Mouse (Mus musculus) kidney, embryonic 14.5 days (tissue): ENCODE measurements around the gene Gm10842. TPM values are rescaled to one million over a fixed set of nuclear protein-coding genes. Genes with fewer than 3 reads are reported as not detected.

ENCODE experiments used
- ATAC-seq: fragments of 200-750 bp; cut with Nextera tagmentation; 2 replicates; pipeline ENCODE4 v1.8.0; 2017; ENCODE audit warnings: moderate number of reproducible peaks, mild to moderate bottlenecking, moderate TSS enrichment, moderate library complexity; ENCODE audit not compliant: low FRiP score, low TSS enrichment
- H3K27ac ChIP-seq: fragments of 300-500 bp; sonication (generic); 2 replicates; pipeline ENCODE4 v1.5.1; 2014; ENCODE audit warnings: low read depth, mild to moderate bottlenecking, low read length, moderate library complexity, mixed read lengths
- H3K27me3 ChIP-seq: fragments of 300-500 bp; sonication (generic); 2 replicates; pipeline ENCODE4 v1.6.1; 2014; ENCODE audit warnings: mild to moderate bottlenecking, low read length; ENCODE audit not compliant: control insufficient read depth, insufficient read depth
- H3K36me3 ChIP-seq: fragments of 300-500 bp; sonication (generic); 2 replicates; pipeline ENCODE4 v1.6.1; 2014; ENCODE audit warnings: low read length, mixed read lengths; ENCODE audit not compliant: control insufficient read depth, insufficient read depth
- H3K4me1 ChIP-seq: fragments of 300-500 bp; sonication (generic); 2 replicates; pipeline ENCODE4 v1.6.1; 2014; ENCODE audit warnings: low read length, mixed read lengths; ENCODE audit not compliant: control insufficient read depth, insufficient read depth
- H3K4me2 ChIP-seq: fragments of 300-500 bp; sonication (generic); replicated peaks from 2 replicates; pipeline ENCODE4 v1.6.1; 2014; ENCODE audit warnings: low read depth, mild to moderate bottlenecking, low read length
- H3K4me3 ChIP-seq: fragments of 300-500 bp; sonication (generic); 2 replicates; pipeline ENCODE4 v1.5.1; 2014; ENCODE audit warnings: mild to moderate bottlenecking, low read length
- H3K9ac ChIP-seq: fragments of 300-500 bp; sonication (generic); 2 replicates; pipeline ENCODE4 v1.6.1; 2014; ENCODE audit warnings: low read depth, mild to moderate bottlenecking, low read length, moderate library complexity
- H3K9me3 ChIP-seq: fragments of 300-500 bp; sonication (generic); 2 replicates; pipeline ENCODE4 v1.6.1; 2016; ENCODE audit warnings: low read length; ENCODE audit not compliant: control insufficient read depth
- WGBS: fragments of 180-500 bp; shearing (Covaris S2); extraction: QIAGEN DNeasy Blood & Tissue Kit; methylation state at CpG from one replicate; pipeline ENCODE4 v1.1.7; 2014; 5-methylcytosine and 5-hydroxymethylcytosine counted together
- polyA plus RNA-seq: library from polyadenylated mRNA; unstranded; fragments of >200 nt; fragmentation: Nextera tagmentation; extraction: Ambion mirVana; gene quantifications from 2 replicates; pipeline ENCODE4 v1.2.1, GENCODE M21; 2014

Gm10842 gene
- polyA plus RNA-seq, 1 experiment from 2014 or later, result not detected

DNA sequence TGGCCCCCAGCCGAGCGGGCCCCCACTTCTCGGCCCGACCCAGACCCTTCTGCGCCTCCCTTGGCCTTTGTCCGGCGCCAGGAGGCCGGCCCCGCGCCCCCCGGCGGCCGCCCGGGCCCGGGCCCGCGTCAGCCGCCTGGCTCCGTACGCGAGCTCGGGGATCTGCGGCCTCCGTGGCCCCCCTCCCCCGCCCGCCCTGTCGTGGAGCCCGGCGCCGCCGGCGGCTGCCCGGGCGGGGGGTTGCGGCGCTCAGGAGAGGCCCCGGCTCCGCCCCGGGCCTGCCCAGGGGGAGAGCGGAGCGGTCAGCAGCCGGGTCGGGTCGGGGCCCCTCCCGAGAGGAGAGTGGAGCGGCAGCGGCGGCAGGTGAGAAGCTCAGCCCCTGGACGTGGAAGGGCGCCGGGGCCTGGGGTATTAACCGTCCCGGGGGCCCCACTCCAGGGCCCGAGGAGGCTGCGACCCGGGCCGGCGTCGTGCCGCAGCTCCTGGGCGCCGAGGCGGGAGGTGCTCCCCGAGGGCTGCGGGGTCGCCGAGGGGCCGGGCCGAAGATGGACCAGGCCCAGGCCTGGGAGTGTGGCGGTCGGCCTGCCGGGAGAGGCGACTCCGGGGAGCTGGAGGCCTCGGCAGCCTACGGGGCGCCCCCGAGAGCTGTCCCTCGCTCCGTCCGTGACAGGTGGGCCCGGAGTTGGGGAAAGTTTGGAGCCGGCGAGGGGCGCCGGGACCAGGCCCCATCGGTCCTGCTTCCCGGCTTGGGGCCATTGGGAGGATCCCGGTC is 35.2 kb downstream of the Gm10842 start:
- H3K4me1 ChIP-seq, result peaks cover 11% of the 10 kb centered on the region; the same call in 1 of the 2 replicates
- no peaks in the 10 kb centered on the region for H3K9me3 ChIP-seq
- peak overlapping the region; percentile 73 for H3K4me2 ChIP-seq
- peak overlapping the region; percentile 87 for H3K9ac ChIP-seq
- peak overlapping the region; percentile 83 for H3K27ac ChIP-seq
- 6% methylated on average over 55 of the region's 89 CpGs for WGBS
- H3K4me3 ChIP-seq, result peak overlapping the region; percentile 61
- no peaks in the 10 kb centered on the region for H3K27me3 ChIP-seq
- H3K36me3 ChIP-seq, result peaks cover 19% of the 10 kb centered on the region
- peak; percentile 66 for ATAC-seq

DNA sequence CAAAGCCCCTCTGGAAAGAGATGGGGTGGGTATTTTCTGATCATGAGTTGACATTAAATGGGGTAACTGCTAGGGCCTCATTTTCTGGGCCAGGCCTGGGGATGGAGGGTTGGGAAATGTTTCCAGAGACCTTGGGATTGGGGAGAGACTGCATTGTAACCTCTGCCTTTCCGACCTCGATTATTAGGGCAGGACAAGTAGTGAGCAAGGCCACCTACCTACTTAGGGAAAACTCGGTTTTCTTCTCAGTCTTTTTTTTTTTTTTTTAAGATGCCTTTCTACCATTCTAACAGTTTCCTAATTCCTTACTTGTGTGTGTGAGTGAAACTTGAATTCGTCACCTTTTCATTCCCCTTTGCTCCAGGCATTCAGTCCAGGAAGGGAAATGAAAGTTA is 35.8 kb downstream of the Gm10842 start:
- Histone ChIP-seq H3K4me1 (peaks cover 11% of the 10 kb centered on the region; the same call in 1 of the 2 replicates), H3K27me3 (no peaks in the 10 kb centered on the region), H3K27ac (peak overlapping the region; percentile 83), H3K4me3 (peak overlapping the region; percentile 61), H3K9me3 (no peaks in the 10 kb centered on the region), H3K9ac (peak overlapping the region; percentile 87), H3K4me2 (peak overlapping the region; percentile 73), H3K36me3 (peaks cover 19% of the 10 kb centered on the region)
- ATAC-seq, result no peak
- WGBS, result 4% methylated on average over 4 of the region's 4 CpGs

DNA sequence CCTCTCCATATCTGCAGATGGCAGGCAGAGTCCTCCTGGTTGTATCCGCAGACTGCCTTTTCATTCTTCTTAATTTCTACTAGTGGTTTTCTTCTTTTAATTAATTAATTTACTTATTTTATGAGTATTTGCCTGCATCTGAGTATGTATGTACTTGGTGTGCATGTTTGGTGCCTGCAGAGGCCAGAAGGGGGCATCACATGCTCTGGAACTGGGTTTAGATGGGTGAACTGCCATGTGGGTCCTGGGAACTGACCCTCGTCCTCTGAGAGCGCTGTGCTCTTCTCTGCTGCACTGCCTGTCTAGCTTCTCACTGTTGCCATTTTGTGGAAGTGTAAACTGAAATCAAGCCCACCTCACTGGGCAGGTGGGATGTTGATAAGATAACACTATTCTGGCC is 38.0 kb downstream of the Gm10842 start:
- Histone ChIP-seq H3K27ac (no peak overlapping the region), H3K9ac (no peak overlapping the region), H3K4me1 (peaks cover 7% of the 10 kb centered on the region; the same call in 1 of the 2 replicates), H3K27me3 (no peaks in the 10 kb centered on the region), H3K4me3 (no peak overlapping the region), H3K4me2 (no peak overlapping the region), H3K36me3 (peaks cover 19% of the 10 kb centered on the region), H3K9me3 (no peaks in the 10 kb centered on the region)
- 97% methylated on average over 3 of the region's 3 CpGs for WGBS
- ATAC-seq, result no peak

DNA sequence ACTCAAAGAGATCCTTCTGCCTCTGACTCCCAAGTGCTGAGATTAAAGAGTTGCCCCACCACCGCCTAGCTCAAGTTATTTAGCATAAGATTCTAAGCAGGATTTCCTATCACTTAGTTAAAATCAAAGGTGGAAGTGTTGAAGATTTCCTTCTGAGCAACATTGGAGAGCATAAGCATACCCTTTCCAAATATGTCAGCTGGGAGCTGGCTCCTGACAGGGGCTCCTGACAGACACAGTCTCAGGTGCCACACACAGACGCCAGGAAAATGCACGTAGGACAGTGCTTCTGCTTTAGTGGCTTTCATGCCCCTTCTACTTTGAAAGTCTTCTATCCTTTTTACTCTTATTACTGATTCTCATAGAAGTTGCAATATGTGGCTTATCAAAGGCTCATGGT is 45.5 kb downstream of the Gm10842 start:
- no peak overlapping the region for H3K27ac ChIP-seq
- H3K27me3 ChIP-seq, result no peaks in the 10 kb centered on the region
- H3K4me2 ChIP-seq, result no peak overlapping the region
- H3K9ac ChIP-seq, result no peak overlapping the region
- no peaks in the 10 kb centered on the region for H3K4me1 ChIP-seq
- WGBS, result 99% methylated on average over 3 of the region's 3 CpGs
- ATAC-seq, result no peak
- no peaks in the 10 kb centered on the region for H3K9me3 ChIP-seq
- no peaks in the 10 kb centered on the region; the same call in 1 of the 2 replicates for H3K36me3 ChIP-seq
- no peak overlapping the region for H3K4me3 ChIP-seq

Other genes with a start within 250 kb of the Gm10842 start
- 0.74 and 0.99 TPM in 2 replicates for gene Efcab3, start 83.3 kb upstream of the Gm10842 start, polyA plus RNA-seq
- gene Mettl2, start 20.5 kb upstream of the Gm10842 start, polyA plus RNA-seq, result 45.4 and 52.3 TPM in 2 replicates
- gene Tlk2, start 31.9 kb downstream of the Gm10842 start, polyA plus RNA-seq, result 27.5 and 30.8 TPM in 2 replicates
- 10.9 and 11.5 TPM in 2 replicates for gene Mrc2, start 145.8 kb downstream of the Gm10842 start, polyA plus RNA-seq